Mouse (Mus musculus) midbrain, embryonic 10.5 days (tissue): ENCODE measurements around the gene Arl2bp. TPM values are rescaled to one million over a fixed set of nuclear protein-coding genes. Genes with fewer than 3 reads are reported as not detected.
A peak's percentile ranks its signal among the peaks of the same experiment; 100 is the strongest.

Experiments
- DNase-seq: peaks from one replicate; pipeline ENCODE4 v3.0.0-alpha.2; 2017; ENCODE audit warnings: low spot score
- H3K27ac ChIP-seq: fragments of 300-500 bp; sonication (generic); replicated peaks from 2 replicates; pipeline ENCODE4 v1.5.1; 2016; ENCODE audit warnings: mild to moderate bottlenecking
- H3K27me3 ChIP-seq: fragments of 300-500 bp; sonication (generic); 2 replicates; pipeline ENCODE4 v1.6.1; 2016; ENCODE audit warnings: low read depth, mild to moderate bottlenecking; ENCODE audit not compliant: poor library complexity, severe bottlenecking
- H3K36me3 ChIP-seq: fragments of 300-500 bp; sonication (generic); 2 replicates; pipeline ENCODE4 v1.6.1; 2016; ENCODE audit warnings: mild to moderate bottlenecking, moderate library complexity
- H3K4me1 ChIP-seq: fragments of 300-500 bp; sonication (generic); 2 replicates; pipeline ENCODE4 v1.6.1; 2016
- H3K4me3 ChIP-seq: fragments of 300-500 bp; sonication (generic); 2 replicates; pipeline ENCODE4 v1.5.1; 2016; ENCODE audit warnings: mild to moderate bottlenecking, moderate library complexity
- H3K9me3 ChIP-seq: fragments of 300-500 bp; sonication (generic); replicated peaks from 2 replicates; pipeline ENCODE4 v1.6.1; 2016; ENCODE audit warnings: mild to moderate bottlenecking
- WGBS: fragments of 180-500 bp; shearing (Covaris S2); methylation state at CpG from one replicate; pipeline ENCODE4 v1.1.7; 2016; 5-methylcytosine and 5-hydroxymethylcytosine counted together
- polyA plus RNA-seq: library from polyadenylated mRNA; unstranded; fragments of >200 nt; fragmentation: Nextera tagmentation; extraction: Ambion mirVana; gene quantifications from 2 replicates; pipeline ENCODE4 v1.2.1, GENCODE M21; 2016

Arl2bp gene
- polyA plus RNA-seq, 1 experiment from 2014 or later, result 210 TPM

DNA sequence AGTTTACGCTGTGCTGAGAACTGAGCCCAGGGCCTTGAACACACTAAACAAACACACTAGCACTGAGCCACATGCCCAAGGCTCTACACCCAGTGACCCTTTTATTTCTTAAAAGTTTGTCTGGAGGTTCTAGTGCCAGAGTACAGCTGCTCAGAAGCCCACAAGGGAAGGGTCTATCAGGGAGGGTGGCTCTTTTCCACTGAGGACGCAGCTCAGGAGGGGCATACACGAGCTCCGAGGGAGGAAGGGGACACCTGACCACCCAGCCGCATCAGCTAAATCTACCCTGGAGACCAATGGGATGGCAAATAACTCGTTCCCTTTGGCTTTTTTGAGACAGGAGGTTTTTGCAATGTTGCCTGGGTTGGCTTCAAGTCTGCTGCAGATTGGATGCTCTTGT is 31.6 kb downstream of the Arl2bp start:
- Histone ChIP-seq H3K9me3 (no peaks in the 10 kb centered on the region), H3K4me1 (peaks cover 31% of the 10 kb centered on the region), H3K27me3 (peaks cover 65% of the 10 kb centered on the region), H3K36me3 (no peaks in the 10 kb centered on the region), H3K4me3 (no peak overlapping the region), H3K27ac (no peak overlapping the region)
- DNase-seq, result no peak
- WGBS, result 87% methylated on average over 6 of the region's 6 CpGs

DNA sequence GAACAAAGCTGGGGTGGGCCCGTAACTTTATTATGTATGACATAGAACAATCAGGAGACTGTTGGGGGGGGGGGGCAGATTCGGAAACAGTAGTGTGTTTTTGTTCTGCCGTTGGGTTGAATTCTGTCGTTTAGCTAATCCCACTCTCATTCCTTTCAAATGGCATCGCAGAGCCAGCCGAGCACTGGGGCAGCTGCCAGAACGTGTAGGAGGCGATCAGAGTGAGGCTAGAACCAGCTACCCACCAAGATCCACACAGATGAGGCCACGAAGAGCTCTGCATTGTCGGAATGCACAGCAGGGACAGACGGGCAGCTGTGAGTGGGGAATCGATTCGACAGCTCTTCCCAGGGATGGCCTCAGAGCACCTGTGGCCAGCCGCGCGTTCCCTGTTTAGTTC is 33.0 kb downstream of the Arl2bp start:
- WGBS, result 71% methylated on average over 16 of the region's 16 CpGs
- no peak for DNase-seq
- H3K27me3 ChIP-seq, result peaks cover 51% of the 10 kb centered on the region

DNA sequence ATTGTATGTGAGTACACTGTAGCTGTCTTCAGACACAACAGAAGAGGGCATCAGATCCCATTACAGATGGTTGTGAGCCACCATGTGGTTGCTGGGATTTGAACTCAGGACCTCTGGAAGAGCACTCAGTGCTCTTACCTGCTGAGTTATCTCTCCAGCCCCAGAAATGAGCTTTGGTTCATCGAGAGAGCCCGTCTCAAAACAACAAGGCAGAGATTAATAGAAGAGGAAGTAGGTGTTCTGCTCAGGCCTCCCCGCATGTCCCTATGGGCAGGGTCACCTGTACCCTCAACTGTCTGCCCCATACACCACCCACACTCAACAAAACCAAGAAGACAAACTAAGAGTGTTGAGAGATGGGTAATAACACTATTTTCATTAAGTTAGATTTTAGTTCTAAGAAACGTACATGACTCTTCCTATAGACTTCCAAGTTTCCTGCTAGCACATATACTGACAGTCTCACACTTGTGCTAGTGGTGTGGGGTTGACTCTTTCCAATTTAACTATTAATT is 34.1 kb downstream of the Arl2bp start:
- no peak overlapping the region for H3K4me3 ChIP-seq

More for the DNA sequence above, 33.0 kb downstream of the Arl2bp start:
- Histone ChIP-seq H3K4me1 (peaks cover 28% of the 10 kb centered on the region), H3K4me3 (no peak overlapping the region), H3K27ac (no peak overlapping the region), H3K9me3 (no peaks in the 10 kb centered on the region), H3K36me3 (no peaks in the 10 kb centered on the region)

DNA sequence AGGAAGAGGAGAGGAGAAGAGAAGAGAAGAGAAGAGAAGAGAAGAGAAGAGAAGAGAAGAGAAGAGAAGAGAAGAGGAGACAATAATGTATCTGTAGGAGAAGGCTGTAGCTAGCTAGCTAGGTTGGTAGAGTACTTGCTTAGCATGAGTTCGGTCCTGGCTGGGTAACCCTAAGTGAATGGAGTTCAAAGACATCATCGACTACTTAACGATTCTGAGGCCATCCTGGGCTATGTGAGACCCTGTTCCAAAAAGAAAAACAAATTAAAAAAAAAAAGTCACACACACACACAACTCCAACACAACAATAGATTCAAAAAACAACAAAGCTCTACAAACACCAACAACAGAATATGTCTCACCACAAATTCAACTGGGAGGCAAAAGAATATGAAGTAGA is 35.8 kb downstream of the Arl2bp start:
- no peak overlapping the region for H3K27ac ChIP-seq
- 72% methylated on average over 3 of the region's 3 CpGs for WGBS
- H3K27me3 ChIP-seq, result peaks cover 33% of the 10 kb centered on the region
- H3K4me3 ChIP-seq, result peak overlapping the region; percentile 65; the same call in 1 of the 2 replicates
- DNase-seq, result no peak
- H3K36me3 ChIP-seq, result no peaks in the 10 kb centered on the region
- no peaks in the 10 kb centered on the region for H3K9me3 ChIP-seq
- peaks cover 16% of the 10 kb centered on the region for H3K4me1 ChIP-seq

More for the DNA sequence above, 34.1 kb downstream of the Arl2bp start:
- Histone ChIP-seq H3K36me3 (no peaks in the 10 kb centered on the region), H3K27ac (no peak overlapping the region), H3K4me1 (peaks cover 17% of the 10 kb centered on the region), H3K27me3 (peaks cover 44% of the 10 kb centered on the region), H3K9me3 (no peaks in the 10 kb centered on the region)
- DNase-seq, result no peak
- WGBS, result 87% methylated on average over 4 of the region's 4 CpGs

DNA sequence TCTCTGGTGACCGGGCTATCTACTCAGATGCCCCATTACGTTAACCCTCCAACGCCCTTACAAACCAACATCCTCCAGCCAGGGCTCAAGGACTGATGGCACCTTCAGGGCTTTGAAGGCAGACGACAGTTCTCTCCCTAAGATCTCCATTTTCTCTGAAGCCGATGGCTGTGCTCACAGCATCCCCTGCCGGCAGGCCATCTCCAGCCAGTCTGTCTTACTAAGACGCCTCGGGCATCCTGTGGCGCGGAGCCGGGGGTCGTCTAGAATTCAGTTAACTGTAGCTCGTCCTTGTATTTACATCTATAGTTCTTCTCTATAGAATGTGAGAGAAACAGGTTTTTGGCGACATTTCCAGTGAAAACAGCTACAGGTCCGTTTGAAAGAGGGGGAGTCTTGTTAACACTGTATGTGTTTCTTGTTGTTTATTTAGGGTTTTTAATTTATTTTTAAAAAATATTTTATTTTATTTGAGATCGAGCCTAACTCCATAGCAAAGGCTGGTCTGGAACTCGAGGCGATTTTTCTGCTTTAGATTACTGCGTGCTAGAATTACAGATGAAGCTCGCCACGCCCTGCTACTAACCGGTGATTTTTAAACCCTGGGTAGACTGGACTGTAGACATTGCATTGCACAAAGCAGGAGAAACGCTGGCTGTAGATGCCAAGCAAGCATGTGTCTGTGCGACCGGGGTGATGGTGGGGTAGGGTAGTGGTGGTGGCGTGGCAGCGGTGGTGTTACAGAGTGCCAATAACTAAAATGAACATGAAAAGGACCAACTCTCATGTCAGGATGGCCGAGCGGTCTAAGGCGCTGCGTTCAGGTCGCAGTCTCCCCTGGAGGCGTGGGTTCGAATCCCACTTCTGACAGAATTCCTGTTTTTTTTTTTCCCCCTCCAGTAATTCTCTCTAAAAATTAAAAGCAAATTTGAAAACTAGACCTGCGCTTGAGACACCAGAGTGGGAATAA is 36.7 kb downstream of the Arl2bp start:
- H3K27ac ChIP-seq, result peak overlapping the region; percentile 9
- H3K9me3 ChIP-seq, result no peaks in the 10 kb centered on the region
- no peaks in the 10 kb centered on the region for H3K36me3 ChIP-seq
- H3K27me3 ChIP-seq, result peaks cover 23% of the 10 kb centered on the region
- WGBS, result under 1% methylated on average over 35 of the region's 35 CpGs
- H3K4me3 ChIP-seq, result peak overlapping the region; percentile 65
- H3K4me1 ChIP-seq, result peaks cover 19% of the 10 kb centered on the region
- DNase-seq, result peak; percentile 88

DNA sequence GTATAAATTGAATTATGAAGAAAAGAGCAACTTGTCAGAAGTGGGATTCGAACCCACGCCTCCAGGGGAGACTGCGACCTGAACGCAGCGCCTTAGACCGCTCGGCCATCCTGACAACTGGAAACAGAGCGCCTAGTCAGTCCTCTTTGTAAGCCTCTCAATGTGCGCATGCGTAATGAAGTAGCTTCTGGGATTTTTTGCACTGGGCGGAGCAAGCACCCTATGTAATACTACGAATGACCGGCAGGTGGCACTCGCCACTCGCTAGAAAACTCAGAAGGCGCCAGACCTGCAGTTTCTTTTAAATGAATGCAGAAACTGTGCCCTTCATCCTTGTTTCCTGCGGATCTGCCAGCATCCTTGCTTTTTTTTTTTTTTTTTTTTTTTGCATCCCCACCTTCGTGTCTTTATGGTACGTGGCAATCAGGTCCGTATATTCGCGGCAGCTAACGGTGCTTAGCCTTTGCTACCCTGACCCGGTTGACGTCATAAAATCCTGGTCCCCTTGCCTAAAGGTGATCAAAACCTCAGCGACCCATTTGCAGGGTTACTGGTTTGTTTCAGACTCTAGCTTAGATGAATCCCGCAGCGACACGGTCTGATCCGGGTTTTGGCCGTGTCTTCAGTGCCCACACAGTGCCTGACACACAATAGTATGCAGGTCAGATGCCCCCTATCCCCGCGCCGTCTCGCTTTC is 37.7 kb downstream of the Arl2bp start:
- Histone ChIP-seq H3K27me3 (peaks cover 16% of the 10 kb centered on the region), H3K36me3 (no peaks in the 10 kb centered on the region), H3K9me3 (no peaks in the 10 kb centered on the region), H3K4me3 (peak overlapping the region; percentile 65), H3K4me1 (peaks cover 19% of the 10 kb centered on the region), H3K27ac (peak overlapping the region; percentile 75)
- DNase-seq, result peak; percentile 98
- WGBS, result under 1% methylated on average over 35 of the region's 35 CpGs

DNA sequence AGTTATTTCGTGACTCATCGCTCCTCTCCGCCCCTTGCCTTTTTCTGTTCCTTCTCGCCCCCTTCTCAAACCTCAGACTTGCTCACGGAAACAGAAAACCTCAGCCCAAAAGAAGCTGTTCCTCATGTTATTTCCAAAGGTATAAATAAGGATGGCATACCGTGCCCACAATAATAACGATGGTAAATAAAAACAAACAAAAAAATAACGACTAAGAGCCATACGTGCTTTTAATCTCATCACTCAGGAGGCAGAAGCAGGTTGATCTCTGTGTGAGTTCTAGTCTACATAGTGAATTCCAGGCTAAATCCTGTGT is 38.2 kb downstream of the Arl2bp start:
- peaks cover 19% of the 10 kb centered on the region for H3K4me1 ChIP-seq
- no peak for DNase-seq
- no peaks in the 10 kb centered on the region for H3K36me3 ChIP-seq
- H3K27ac ChIP-seq, result peak overlapping the region; percentile 75
- no peaks in the 10 kb centered on the region for H3K9me3 ChIP-seq
- WGBS, result 23% methylated on average over 9 of the region's 9 CpGs
- peaks cover 11% of the 10 kb centered on the region for H3K27me3 ChIP-seq
- H3K4me3 ChIP-seq, result peak overlapping the region; percentile 65

DNA sequence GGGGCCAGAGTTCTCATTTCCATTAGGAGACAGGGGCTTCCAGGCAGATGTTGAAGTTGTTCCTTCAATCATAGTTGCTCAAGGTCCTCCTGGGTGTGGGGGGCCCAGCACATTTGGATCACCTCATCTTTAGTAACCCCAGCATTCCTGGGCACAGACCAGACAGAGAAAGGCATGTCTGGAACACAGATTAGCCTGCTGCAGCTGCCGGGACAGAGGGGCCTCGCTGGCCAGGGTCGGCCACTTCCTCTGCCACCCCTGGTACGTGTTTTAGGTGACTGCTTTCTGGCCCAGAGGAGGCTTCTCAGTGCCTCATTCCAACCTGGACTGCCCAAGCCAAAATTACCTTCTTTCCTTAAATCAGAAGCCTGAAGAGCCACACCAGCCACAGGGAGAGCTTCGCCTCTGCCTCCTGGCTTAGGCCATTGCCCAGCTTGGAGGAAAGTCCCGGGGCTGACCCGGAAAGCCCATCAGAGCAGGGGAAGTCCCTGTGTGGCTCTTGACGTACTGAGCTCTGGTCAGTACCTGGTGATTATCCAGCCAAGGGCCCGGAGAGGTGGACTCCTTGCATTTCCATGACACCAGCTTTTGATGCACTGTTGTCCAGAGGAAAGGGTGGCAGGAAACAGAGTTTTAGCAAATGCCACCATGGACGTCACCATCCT is 39.3 kb downstream of the Arl2bp start:
- H3K9me3 ChIP-seq, result no peaks in the 10 kb centered on the region
- H3K27me3 ChIP-seq, result peaks cover 10% of the 10 kb centered on the region
- no peak overlapping the region; the same call in 1 of the 2 replicates for H3K27ac ChIP-seq
- no peak overlapping the region for H3K4me3 ChIP-seq
- H3K4me1 ChIP-seq, result peaks cover 25% of the 10 kb centered on the region
- H3K36me3 ChIP-seq, result no peaks in the 10 kb centered on the region
- WGBS, result 81% methylated on average over 10 of the region's 10 CpGs
- no peak for DNase-seq

DNA sequence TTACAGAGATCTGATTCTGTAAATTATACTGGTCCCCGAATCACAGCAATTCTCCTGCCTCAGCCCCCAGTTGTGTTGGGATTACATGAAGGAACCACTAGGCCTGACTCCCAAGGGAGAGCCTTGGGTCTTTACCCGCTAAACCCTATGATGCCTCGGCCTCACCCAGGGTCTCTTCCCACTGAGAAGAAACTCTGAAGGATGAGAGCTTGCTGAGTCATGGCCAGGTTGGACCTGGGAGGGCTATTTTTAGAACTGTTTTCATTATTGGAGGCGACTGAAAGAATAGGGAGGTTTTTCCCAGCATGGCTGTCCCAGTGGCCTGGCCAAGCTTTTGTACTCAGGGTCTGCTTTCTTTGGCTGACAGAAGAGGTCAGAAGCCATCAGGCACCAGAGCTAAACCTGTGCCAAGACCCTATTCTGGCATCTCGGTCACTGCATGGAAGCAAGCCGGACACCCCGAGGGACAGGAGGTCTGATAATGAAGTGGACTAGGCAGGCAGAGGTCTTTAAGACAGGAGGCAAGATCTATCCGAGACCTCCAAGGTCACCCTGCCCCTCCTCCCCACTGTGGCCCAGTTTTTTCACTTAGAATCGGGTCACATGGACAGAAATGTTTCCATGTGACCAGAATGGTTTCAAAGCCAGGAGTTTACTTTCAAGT is 40.5 kb downstream of the Arl2bp start:
- Histone ChIP-seq H3K27me3 (peaks cover 10% of the 10 kb centered on the region), H3K36me3 (no peaks in the 10 kb centered on the region), H3K4me1 (peaks cover 28% of the 10 kb centered on the region), H3K4me3 (no peak overlapping the region), H3K9me3 (no peaks in the 10 kb centered on the region), H3K27ac (no peak overlapping the region)
- WGBS, result 78% methylated on average over 9 of the region's 9 CpGs
- DNase-seq, result no peak

DNA sequence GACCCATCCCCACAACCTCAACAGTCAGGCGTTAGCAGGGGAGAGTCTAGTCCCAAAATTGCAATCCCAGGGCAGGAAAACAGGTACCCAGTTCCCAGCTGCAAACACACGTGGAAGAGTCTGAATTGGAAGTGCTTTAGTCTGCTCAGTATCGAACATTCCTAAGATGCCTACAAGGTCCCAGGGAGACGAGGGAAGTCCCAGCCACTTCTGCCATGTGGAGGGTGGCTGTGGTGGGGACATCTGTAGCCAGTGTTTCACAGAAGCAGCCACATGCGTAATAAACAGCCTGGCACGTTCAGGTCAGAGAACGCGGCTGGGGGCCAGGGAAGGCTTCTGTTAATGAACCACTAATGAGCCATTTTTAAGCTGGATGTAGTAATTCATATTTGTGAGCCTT is 43.9 kb downstream of the Arl2bp start:
- H3K27ac ChIP-seq, result no peak overlapping the region; the same call in 1 of the 2 replicates
- 66% methylated on average over 8 of the region's 8 CpGs for WGBS
- H3K27me3 ChIP-seq, result peaks cover 7% of the 10 kb centered on the region
- H3K36me3 ChIP-seq, result no peaks in the 10 kb centered on the region
- no peak overlapping the region for H3K4me3 ChIP-seq
- DNase-seq, result no peak
- H3K4me1 ChIP-seq, result peaks cover 27% of the 10 kb centered on the region
- no peaks in the 10 kb centered on the region for H3K9me3 ChIP-seq

DNA sequence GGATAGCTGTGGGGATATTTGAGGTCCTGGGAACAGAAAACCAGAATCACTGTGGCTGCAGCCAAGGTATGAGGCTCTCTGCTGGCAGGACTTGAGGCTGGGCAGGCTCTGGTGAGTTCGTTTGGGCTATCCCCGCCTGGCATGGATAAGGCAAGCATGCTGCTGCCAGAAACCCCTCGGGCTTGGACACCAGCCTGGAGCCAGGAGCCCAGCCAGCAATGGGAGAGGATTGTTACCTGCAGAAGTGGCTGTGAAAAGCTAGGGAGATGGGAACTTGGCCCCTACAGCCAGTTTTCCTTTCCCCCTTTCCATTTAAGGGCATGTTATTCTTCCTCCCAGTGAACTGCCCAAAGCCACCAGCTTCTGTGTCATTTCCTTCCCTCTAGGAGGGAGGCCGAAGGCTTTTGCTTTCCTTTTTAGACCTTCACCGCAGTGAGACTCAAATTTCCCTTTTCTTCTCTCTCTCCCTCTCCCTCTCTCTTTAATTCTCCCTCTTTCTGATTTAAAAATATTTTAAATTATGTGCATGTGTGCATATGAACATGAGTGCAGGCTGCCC is 44.8 kb downstream of the Arl2bp start:
- 0 out of 2 replicates have a peak overlapping the region, but pooled peaks have one; percentile 23 for H3K27ac ChIP-seq

DNA sequence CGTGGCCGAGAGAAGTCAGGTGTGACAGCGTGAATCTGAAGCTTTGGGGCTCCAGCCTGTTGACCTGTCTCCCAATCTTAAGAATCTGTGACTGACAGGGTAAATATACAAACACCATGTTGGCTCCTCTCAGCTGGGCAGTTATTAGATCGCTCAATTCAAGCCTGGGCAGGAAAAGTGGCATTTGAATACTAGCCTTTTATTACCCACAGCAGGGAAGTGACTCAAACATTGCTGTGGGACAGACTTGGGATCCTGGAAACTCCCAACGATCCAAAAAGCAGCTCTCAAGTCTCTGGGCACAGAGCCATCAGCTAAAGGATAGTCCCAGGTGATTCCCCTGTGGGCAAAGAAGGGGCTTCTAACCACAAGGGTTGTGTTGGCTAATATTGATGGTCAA is 48.2 kb downstream of the Arl2bp start:
- H3K4me3 ChIP-seq, result no peak overlapping the region
- 52% methylated on average over 5 of the region's 5 CpGs for WGBS
- no peaks in the 10 kb centered on the region for H3K9me3 ChIP-seq
- DNase-seq, result no peak
- no peaks in the 10 kb centered on the region for H3K36me3 ChIP-seq
- peaks cover 14% of the 10 kb centered on the region for H3K4me1 ChIP-seq
- H3K27me3 ChIP-seq, result no peaks in the 10 kb centered on the region
- no peak overlapping the region for H3K27ac ChIP-seq

More for the DNA sequence above, 44.8 kb downstream of the Arl2bp start:
- Histone ChIP-seq H3K4me3 (no peak overlapping the region), H3K4me1 (peaks cover 22% of the 10 kb centered on the region), H3K36me3 (no peaks in the 10 kb centered on the region), H3K27me3 (no peaks in the 10 kb centered on the region), H3K9me3 (no peaks in the 10 kb centered on the region)
- WGBS, result 69% methylated on average over 5 of the region's 5 CpGs
- no peak for DNase-seq
